Mouse (Mus musculus): Measurements from ENCODE around the gene Ptpdc1.

Gene Ptpdc1

DNA sequence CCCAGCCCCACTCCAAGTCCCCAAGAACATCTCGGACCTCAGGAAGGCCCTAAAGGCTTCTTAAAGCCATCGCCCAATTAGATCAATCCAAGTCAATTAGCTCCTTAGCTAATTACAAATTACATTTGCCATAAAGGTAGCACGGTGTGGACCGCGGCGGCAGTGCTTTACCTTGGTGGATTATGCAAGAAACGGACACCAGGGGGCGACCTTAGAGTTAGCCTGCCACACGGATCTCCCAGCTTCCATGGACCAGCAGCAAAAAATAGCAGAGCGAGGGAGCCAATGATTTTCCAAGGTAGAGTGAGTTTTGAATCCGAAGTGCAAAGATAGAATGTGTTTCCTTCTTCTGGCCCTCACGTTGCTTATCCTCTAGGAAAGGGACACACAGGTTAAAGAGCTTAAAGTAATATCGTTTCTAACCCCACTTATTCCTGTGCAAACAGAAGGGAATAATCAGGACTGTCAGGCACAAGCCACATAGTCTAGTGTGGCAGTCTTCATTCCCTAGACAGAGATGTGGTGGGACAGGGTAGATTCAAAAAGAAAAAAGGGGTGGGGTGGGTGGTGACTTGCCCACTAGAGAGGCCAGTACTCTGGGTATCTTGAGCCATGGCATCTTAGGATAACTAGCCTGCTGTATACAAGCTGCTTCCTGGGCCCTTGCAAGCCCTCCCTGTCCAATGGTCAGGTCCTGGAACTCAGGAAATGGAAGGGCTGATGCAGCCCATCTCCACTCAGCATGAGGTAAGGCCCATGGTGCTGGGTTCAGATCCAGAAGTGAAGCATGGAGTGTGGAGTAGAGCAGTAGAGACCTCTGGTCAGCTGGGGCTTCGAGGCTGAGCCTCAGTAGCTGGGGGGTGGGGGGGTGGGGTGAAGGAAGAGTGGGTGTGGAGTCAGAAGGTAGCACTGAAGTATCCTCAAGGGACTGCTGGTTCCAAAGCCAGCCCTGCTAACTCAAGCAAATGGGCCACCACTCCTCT, 28.6 kb upstream of the Ptpdc1 start:
- peak; percentile 55 for DNase-seq

DNA sequence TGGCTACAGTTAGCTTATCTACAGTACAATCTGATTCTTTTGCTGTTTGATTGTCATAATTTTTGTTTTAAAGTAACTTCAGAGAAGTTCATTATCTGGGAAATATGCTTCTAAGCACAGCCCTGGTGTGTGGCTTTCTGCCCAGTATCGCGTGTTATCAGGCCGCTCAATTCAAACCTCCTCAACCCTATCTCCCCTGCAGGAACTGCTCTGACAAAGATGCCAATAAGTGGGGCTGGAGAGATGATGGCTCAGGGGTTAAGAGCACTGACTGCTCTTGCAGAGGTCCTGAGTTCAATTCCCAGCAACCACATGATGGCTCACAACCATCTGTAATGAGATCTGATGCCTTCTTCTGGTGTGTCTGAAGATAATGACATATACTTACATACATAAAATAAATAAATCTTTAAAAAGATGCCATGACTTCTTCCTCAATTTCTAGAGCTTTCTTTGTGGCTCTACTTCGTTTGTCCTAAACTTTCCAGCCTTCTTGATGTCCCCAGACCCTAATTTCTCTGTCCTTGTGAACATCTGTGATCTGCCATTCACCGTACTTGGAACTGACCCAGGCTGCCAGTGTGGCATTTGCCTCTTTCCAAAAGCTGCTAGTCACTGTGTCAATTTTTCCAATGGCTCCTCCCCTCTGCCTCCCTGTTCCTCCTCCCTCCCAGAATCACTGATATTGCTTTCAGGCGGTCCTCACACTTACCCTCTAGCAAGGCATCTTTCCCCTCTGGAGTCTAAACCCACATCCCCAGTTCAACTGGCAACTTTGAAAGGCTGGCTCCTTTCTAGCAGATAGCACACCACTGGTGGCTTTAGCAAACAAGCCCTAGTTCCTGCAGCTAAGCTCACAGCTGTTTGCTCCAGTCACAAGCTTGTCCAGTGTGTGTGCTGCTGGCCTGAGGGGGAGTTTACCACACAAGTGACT, 25.9 kb upstream of the Ptpdc1 start:
- DNase-seq: no peak

DNA sequence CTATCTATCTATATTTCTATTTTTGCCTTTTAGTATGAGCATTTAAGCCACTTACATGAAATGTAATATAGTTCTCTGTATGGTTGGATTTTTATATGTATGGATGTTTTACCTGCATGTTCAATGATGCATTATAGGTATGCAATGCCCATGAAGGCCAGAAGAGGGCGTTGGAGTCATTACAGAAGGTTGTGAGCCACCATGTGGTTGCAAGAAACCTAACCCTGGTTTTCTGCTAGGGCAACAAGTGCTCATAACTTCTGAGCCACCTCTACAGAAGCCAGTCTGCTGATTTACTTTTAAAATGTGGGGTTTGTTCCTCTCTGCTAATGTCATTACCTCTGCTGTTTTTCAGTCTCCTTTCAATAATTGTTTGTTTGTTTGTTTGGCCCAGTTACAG, 25.2 kb upstream of the Ptpdc1 start:
- DNase-seq: no peak

DNA sequence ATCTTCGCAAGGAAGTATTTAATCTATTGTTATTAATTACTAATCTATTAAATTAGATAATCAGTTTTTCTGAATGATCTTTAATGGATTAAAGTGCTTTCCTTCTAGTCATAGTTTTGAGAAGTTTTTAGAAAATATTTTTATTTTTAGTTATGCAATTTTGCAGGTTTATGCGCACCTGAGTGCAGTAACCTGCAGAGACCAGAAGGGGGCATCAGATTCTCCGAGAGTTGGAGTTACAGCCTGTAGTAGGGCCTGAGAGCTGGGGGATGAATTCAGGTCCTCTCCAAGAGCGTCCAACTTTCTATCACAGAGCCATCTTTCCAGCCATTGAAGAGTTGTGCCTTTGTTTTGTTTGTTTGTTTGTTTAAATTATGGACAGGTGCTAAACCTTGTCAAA, 21.2 kb upstream of the Ptpdc1 start:
- DNase-seq: no peak

DNA sequence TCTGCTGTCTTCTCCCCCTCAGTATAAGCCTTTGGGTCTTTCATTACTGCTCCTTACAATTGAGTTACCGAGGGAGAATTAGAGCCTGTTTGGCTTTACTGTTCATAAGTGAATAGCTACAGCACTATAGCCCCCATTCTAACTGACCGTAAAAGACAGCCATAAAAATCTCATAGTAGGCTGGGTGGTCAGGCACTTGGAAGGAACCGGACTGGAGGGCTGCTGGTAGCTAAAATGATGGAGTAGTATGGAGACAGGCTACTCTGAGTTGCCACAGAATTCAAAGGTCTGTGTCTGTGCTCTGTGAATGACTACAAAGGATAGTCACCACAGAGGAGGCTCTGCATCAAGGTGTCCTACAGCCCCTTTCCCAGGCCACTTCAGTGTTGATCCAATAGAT, 18.5 kb upstream of the Ptpdc1 start:
- DNase-seq: no peak

DNA sequence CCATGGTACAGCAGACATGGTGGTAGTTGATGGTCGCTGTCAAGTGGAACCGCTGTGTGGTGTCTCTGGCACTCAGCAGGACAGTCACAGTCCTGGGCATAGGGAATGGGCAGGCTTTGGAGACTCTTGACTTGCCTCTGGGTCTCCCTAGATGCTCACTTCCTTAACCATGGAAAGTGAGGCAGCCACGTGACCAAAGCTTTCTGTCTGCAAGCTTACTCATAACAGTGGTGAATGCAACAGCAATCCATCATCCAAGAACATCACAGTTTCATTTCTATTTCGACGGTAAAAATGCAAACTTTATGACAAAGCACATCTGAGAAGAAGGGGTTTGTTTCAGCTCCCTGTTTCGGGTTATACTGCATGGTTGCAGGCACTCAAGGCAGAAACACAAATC, 17.6 kb upstream of the Ptpdc1 start:
- no peak for DNase-seq

DNA sequence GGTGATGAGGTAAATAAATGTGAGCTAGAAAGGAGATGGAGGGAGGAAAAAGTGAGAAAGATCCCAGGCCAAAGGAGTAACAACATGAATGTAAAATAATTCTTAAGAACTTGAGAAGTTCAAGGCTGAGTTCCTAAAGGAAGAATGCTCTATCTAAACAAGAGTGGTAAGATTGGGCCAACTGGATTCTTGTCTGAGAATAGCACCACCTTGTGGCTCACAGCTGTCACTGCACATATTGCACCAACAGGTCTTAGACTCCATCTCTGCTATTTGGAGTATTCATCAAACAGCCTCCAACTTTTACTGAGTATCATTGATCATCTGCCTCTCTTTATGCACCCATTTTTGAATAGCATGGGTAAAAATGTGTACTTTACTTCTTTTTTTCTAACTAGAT, 14.1 kb upstream of the Ptpdc1 start:
- DNase-seq: peak; percentile 33

DNA sequence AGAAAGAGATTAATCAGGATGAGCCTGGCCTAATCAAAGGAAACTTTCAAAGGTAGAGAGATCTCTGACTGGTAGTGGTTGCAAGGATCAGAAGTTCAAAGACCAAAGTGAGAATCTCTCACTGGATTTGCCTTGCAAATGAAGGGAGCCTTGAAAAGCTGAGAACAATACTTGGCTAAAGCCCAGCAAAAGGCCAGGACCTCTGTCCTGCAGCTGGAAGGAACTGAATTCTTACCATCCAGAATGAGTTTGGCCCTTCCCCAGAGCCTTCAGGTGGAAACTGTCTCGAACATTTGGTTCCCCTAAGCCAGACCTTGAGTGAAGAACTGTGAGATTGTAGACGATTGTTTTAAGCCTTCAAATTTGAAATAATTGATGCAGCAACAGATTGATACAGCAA, 12.2 kb upstream of the Ptpdc1 start:
- DNase-seq: no peak

DNA sequence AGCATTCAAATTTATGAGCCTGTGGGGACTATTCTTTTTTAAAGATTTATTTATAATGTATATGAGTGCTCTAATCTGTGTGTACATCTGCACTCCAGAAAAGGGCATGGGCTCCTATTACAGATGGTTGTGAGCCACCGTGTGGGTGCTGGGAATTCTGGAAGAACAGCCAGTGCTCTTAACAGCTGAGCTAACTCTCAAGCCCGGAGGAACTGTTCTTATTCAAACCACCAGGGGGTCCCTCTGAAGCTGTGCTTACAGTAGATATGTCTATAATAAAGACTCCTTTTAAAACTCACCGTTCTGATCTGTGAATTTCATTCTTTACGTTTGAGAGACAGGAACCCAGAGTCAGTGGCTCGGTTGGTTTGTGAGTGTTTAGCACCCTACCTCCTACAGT, 6.2 kb upstream of the Ptpdc1 start:
- no peak for DNase-seq

DNA sequence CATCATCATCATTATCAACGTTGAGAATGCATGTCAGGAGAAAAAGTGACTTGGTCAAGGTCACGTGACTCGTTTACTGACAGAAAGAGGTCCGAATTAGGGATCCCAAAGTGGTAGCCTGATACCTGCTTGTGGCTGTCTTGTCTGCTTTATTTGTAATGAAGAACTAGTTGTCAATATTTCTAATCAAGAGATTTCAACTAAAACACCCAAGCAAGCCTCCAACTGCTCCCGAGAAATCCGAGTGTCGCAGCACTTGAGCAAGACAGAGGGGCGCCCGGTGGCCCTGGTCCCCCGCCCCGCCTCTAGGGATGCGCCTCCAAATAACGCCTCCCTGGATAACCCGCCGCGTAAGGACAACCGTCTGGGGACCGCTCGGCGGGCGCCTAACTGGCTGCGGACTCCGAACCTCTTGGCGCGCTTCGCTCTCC, 481 bp downstream of the Ptpdc1 start:
- DNase-seq: no peak

DNA sequence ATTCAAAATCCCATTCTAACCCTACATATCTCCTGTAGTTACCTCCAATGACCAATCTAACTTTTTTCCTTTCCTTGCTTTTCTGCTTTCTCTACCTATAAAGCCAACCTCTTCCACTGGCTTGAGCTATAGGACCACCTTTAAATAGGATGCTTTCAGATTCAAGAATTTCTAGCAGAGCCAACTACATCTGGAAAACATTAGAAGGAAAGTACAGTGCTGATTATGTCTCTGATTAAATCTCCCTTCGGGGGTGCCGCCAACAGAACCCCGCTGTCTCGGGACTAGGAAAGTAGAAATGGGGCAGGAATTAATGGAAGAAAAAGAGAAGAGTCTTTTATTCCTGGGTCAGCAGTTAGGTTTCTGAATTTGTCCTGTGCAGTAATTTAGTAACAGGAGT, 6.6 kb downstream of the Ptpdc1 start:
- no peak for DNase-seq

DNA sequence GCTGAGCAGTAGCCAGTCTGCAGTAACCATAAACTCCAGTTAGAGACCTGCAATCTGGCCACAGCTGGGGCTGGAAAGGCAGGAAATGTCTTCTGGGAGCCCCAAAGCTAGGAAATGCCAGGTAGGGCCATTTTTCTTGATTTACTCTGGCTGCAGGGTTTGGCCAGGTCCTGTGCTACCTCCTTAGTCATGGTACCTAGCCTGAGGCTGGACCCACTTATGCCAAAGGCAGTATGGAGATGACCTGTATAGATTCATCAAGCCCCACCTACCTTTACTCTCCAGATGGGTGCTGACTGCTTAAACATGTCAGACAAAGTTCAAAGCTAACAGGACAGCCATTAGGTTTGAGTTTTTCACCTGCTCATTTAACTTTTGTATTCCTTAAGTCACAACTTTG, 7.7 kb downstream of the Ptpdc1 start:
- DNase-seq: no peak

DNA sequence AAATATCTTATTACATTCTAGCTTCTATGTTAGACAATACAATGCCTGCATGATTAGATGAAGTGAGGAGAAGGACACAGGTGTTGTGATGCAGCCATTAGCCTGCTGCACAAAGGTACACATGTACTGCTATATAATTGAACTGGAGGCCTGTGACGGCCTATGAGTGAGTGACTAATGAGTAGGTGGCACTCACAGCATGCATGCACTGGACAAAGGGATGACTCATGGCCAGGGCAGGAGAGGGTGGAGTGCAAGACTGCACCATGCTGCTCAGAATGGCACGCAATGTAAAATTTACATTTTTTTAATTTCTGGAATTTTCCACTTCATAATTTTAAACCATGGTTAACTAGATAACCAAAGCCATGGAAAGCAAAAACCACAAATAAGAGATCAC, 10.9 kb downstream of the Ptpdc1 start:
- no peak for DNase-seq

DNA sequence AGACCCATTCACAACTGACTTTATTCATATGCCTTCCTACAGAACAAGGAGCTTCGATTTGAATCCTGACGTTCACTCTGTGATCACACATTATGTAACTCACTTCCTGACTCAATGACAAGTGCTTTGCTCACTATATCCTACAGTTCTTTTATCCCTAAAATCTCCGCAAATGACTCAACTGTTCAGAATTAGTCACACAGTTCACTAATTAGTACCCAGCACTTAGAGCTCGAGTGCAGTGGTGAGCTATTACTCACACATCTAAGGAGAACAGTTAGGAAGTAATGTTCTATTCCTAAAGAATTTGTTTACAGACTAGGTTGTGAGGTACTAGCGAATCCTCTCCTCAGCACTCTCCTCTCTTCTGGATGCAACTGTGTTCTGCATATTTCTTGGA, 16.4 kb downstream of the Ptpdc1 start:
- DNase-seq: no peak

DNA sequence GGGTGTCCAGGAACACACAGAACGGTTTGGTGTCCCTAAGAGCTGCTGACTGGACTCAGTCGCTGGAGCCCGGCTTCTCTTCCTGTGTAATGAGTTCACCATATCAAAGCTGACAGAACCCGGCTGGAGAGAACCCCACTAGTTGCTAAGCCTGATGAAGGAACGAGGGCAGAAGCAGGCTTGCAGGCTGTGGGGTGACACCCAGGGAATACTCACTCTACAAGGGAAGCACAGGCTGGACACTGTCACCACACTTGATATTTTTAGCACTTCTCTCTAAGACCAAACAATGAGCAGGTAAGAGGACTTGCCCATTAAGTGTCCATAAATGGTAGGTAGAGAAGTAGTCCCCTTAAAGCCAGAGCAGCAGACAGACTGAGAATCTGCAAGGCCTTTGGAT, 20.9 kb downstream of the Ptpdc1 start:
- no peak for DNase-seq

DNA sequence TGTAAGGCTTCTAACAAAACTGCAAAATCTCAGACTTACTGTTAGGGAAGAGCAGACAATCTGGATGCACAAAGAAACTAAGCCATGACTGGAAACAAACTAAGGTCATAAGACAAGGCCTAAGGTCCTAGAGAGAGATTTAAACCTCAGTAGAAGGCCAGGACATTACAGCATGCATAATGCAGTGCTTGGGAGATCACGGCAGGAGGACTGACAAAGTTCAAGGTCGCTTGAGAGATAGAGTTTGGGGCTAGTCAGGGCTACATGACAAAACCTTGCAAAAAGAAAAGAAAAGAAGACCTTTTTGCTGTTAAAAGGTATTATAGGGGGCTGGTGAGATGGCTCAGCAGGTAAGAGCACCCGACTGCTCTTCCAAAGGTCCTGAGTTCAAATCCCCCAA, 22.2 kb downstream of the Ptpdc1 start:
- DNase-seq: no peak

DNA sequence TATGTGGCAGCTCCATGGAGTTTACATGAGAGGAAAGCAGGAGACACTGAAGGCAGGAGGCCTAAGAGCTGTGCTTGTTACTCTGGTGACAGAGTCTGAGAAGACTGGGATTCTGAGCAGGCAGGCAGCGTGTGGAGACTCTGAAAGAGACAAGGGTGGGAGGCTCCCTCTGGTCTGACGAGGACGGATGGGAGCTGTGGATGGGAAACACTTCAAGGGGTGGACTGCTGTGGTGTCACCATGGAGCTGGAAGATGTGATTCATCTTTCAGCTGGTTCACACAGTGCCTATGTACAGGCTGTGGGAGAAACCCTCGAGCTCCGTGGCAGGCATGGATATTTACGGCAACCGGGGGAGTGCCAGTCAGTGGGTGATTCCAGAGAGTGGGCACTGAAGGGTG, 30.9 kb downstream of the Ptpdc1 start:
- DNase-seq: peak; percentile 64

DNA sequence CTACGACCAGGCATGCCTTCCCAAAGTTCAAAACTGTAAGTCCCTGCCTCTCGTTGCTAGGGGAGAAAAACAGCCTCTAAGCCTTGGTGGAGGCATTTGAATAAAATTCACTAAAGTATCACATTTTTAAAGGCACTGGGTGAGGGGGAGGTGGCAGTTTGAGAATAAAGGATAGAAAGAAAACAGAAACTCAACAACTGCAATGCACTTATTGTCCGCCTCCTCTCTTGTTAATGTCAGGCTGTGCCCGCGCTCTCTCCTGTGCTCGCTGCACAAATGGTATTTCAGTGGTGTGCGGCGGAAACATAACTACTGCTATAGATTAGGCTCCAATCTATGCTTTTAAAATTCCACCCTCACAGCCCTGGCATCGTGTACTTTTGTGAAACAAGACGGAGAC, 31.4 kb downstream of the Ptpdc1 start:
- peak; percentile 44 for DNase-seq

DNA sequence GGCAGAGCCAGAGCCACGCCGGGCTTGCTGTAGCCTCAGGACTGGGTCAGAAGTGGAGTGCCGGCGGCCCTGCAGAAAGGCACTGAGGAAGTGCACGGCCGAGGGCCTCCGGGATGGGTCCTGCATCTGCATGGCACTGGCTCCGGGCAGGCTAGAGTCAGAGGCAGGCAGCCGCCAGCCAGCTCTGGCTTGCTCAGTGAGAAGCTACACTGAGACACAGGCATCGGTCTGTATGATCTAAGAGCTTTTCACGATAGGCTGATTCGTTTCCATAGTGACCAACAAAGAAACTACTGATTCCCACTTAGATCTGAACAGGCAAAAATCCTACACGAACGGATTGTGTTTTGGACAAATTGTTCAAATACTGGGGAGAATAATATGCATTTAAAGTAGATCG, 32.3 kb downstream of the Ptpdc1 start:
- DNase-seq: peak; percentile 29

DNA sequence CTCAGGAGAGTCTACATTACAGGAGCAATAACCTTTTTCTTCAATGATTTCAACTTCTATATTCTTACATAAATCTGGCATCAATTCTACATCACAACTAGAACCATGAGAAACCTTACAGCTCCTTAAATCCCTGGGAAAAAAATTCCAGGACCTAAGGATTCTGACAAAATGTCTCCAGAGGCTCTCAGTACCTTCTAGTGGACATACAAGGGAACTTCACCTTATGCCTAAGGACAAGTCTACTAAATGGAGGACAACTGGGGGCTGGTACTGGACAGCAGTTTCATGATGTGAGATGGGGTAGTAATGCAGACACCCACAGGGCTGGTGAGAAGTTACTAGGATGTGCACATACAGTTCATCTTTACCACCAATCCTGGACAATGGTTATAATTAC, 34.7 kb downstream of the Ptpdc1 start:
- DNase-seq: no peak

DNA sequence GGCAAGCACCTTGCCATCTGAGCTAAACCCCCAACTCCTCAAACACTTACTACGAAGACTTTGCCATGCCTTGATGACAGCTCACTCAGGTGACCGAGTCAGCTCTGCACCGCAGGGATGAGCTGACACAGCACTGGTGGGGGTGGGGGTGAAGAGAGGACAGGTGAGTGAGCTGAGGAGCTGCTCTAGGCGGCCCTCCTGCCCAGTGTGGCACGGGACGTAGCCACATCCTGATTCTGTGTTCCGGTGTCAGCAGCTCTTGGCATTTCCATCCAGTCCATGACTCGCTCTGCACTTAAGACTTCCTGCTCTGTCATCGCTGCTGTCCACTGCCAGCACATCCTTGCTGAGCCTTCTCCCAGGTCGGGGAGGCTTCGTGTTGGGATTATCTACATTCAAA, 38.1 kb downstream of the Ptpdc1 start:
- no peak for DNase-seq

DNA sequence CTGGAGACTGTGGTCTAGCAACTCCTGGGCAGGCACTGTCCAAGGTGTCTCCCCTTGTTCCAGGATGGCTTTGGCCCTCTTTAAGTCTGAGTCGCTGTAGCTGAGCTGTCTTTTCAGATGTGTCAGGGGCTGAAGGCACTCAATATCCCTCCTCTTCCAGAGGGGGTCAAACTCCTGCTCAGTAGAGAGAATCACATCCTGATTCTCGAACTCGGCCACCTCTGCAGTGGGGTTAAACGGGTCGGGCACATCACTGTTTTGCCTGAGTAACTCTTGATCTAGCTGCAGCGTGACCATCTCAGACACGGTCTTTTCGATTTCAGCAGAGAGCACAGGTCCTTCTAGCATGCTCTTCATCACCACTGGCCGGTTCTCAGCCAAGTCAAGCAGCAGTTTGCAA, 39.0 kb downstream of the Ptpdc1 start:
- DNase-seq: no peak

DNA sequence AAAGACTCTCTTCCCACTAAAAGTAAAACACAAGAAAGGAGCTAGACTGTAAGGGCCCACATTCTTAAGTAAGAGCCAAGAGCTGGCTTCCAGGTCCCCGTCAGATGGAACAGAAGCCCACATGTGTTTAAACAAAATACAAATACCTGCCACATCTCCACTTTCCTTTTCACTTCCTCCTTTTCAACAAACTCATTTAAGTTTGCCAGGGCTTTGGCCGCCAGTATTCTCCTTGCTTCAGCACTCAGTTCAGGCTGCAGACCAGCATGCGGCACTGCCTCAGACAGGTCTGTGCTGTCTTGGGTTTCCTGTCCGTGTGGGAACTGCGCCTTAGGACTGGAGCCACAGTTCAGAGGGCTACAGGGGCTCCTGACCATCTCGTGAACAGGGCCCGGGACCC, 39.7 kb downstream of the Ptpdc1 start:
- DNase-seq: no peak

Data from right cerebral cortex, postnatal 25 days (tissue).